In genomic region chr6:100432688-100433533, GRCm38 (mm10) we compare ENCODE assay signal across 11 mouse cellular contexts.
A peak's percentile ranks its signal among the peaks of the same experiment; 100 is the strongest.
DNase-seq lines count a peak whose midpoint lies in the region; ATAC-seq lines count a peak whose summit lies in the region.
"Had no signal": no experiment of that assay in that cellular context is flagged by ENCODE, and none has a peak within 500 bp of the region (broad histone marks: within the 10 kb centered on the region; RNA-seq: fewer than 3 reads in every experiment).

No protein-coding gene starts in this region.

- no peak overlapping the region for H3K9ac ChIP-seq in hindbrain, embryonic 13.5 days
- 0 out of 2 replicates have a peak overlapping the region, but pooled peaks have one; percentile 23 for H3K9ac ChIP-seq in midbrain, embryonic 13.5 days (replicated peaks)

- peaks cover 16% of the 10 kb centered on the region for H3K4me1 ChIP-seq in hindbrain, embryonic 13.5 days (replicated peaks)
- H3K4me1 ChIP-seq in midbrain, embryonic 13.5 days (replicated peaks) = peaks cover 20% of the 10 kb centered on the region

- H3K27ac ChIP-seq in hindbrain, embryonic 13.5 days = no peak overlapping the region
- no peak overlapping the region for H3K27ac ChIP-seq in midbrain, embryonic 13.5 days

- H3K9me3 ChIP-seq in hindbrain, embryonic 13.5 days = no peaks in the 10 kb centered on the region
- H3K9me3 ChIP-seq in midbrain, embryonic 13.5 days = no peaks in the 10 kb centered on the region

- H3K36me3 ChIP-seq in hindbrain, embryonic 13.5 days = no peaks in the 10 kb centered on the region
- no peaks in the 10 kb centered on the region for H3K36me3 ChIP-seq in midbrain, embryonic 13.5 days

- no peak overlapping the region for H3K4me3 ChIP-seq in hindbrain, embryonic 13.5 days
- no peak overlapping the region for H3K4me3 ChIP-seq in midbrain, embryonic 13.5 days (replicated peaks)
- H3K4me3 ChIP-seq: megakaryocyte, embryonic 14.5 days had no signal

- peaks cover 69% of the 10 kb centered on the region for H3K27me3 ChIP-seq in hindbrain, embryonic 13.5 days
- H3K27me3 ChIP-seq in midbrain, embryonic 13.5 days = peaks cover 90% of the 10 kb centered on the region

- no peak overlapping the region for H3K4me2 ChIP-seq in hindbrain, embryonic 13.5 days
- no peak overlapping the region for H3K4me2 ChIP-seq in midbrain, embryonic 13.5 days (replicated peaks)

- WGBS in hindbrain, embryonic 13.5 days = 13% methylated on average over 17 of the region's 17 CpGs
- WGBS in midbrain, embryonic 13.5 days = 7% methylated on average over 17 of the region's 17 CpGs

- peak; percentile 30; the same call in 1 of the 2 replicates for ATAC-seq in hindbrain, embryonic 13.5 days (ENCODE audit: low FRiP score)
- peak; percentile 44 for ATAC-seq in midbrain, embryonic 13.5 days

- peak; percentile 66 for DNase-seq in right cerebral cortex, adult 18-20 months
- DNase-seq in right cerebral cortex, postnatal 4 days = no peak
- DNase-seq in testis, postnatal 10 days (ENCODE audit: low spot score) = no peak
- no peak for DNase-seq in thymus, adult 18-20 months
- DNase-seq in spleen, adult 18-20 months = no peak
- DNase-seq in cerebellum, adult 11-12 months = no peak
- DNase-seq: cerebellum, adult 8-10 months; kidney, adult 9 months had no signal
